Mouse (Mus musculus) adrenal gland, adult 2 months (tissue): ENCODE measurements at regions not wholly inside any gene's neighbourhood (a gene's known extent, or its start where the extent isn't known, plus 50 kb on each side); places are given as distances from the start of the nearest gene placed in this dataset.
"Not testable (repeated sequence)": the region's sequence is repeated elsewhere in the genome, so short reads cannot be mapped to it uniquely, and the experiment has no call there.

Experiments used
- DNase-seq: peaks from one replicate; pipeline ENCODE4 v3.0.0; 2021

- DNase-seq, result not testable (repeated sequence)
Observed at GRCm38 (mm10) chr14:53709627-53710026, 544.3 kb downstream of the Dad1 start.

GRCm38 (mm10) chr14:53704351-53704750 is 549.6 kb downstream of the Dad1 start:
- DNase-seq, result not testable (repeated sequence)

DNA sequence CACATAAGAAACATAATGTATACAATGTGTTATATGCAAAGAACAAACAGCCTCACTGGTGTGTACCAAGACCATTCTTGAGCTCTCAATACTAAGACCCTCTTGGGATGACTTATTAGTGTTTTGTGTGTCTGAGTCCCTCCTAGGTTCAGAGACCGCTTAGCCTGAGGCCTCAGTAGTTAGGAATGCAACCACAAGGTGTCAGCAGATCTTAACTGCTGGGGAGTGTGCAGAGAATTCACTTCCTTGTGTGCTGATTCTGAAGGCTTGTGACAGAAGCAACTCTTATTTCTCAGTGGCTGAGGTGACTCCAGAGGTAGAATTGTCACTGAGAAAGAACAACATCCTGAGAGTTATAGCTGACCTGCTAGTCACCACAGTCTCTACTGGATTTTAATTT is 550.3 kb downstream of the Dad1 start:
- DNase-seq, result not testable (repeated sequence)

GRCm38 (mm10) chr14:53684100-53684499 is 569.8 kb downstream of the Dad1 start:
- DNase-seq, result not testable (repeated sequence)

- DNase-seq, result not testable (repeated sequence)
Observed at GRCm38 (mm10) chr14:53683361-53684015, 570.4 kb downstream of the Dad1 start.

DNA sequence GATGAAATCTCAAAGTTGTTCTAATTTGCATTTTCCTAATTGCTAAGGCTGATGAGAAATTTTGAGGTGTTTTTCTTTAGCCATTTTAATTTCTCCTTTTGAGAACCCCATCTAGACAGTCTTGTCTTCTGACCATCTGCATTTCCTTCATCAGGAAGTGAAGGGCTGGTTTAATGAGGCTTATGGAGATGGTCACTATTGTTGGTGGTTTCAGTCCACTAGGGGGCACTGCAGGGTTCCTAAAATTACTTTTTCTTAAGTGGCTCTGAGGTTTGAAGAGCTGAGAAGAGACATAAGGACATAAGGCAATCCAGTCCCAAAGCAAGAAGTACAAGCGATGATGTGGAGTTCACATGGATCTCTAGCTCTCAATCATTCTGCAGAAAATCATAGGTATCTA is 571.2 kb downstream of the Dad1 start:
- not testable (repeated sequence) for DNase-seq

- DNase-seq, result not testable (repeated sequence)
Observed at GRCm38 (mm10) chr14:53681320-53681719, 572.6 kb downstream of the Dad1 start.

- DNase-seq, result not testable (repeated sequence)
Observed at GRCm38 (mm10) chr14:53665681-53666080, 588.2 kb downstream of the Dad1 start.

- DNase-seq, result not testable (repeated sequence)
Observed at GRCm38 (mm10) chr14:53662700-53663355, 591.1 kb downstream of the Dad1 start.

- DNase-seq, result not testable (repeated sequence)
Observed at GRCm38 (mm10) chr14:53654669-53655068, 599.2 kb downstream of the Dad1 start.

DNA sequence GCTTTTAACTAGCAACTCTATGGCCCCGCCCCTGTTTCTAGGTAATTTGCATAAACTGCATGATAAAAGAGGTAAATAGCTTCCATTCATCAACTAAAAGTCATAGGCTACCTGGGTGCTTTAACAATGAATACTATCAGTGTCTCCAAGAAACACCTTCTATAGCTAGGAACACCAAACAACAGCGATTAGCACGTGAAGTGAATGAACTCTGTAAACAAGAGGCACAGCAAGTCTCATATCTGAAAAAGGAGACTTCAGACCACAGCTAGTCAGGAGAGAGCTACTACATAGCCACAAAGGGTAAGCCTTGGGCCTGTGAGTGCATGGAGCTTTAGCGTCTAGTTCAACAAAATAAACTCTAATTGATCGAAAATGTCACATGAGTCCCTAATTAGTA is 602.8 kb downstream of the Dad1 start:
- DNase-seq, result not testable (repeated sequence)

DNA sequence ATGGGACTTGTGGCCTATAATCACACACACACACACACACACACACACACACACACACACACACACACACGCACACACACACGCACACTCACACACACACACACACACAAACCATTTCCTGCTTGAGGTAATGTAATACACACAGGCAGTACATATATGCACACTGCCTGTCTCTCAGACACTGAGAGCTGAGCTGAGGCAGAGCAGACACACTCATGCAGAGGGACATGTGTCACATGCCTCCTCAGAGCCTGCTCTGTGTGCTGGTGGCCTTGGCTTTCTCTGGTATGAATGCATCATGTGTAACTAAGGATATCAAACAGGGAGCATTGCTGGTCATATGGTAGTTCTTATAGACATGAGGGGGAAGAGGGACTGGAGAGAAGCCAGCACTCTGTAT is 604.7 kb downstream of the Dad1 start:
- DNase-seq, result not testable (repeated sequence)

DNA sequence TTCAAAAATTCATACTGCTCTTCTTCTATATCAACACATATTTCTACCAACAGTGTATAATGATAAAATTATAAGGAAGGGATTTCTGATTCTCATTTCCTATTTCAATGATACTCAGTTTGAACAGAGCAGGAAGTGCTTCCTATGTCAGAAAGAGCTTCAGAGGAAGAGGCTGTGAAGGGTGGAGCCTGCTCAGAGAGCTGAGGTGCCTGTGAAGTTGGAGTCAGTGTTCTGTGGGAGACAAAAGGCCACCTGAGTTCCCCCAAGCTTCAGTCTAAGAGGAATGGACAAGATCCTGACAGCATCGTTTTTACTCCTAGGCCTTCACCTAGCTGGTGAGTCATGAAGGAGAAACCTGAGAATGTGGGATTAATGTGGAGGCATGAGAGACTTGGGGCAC is 613.5 kb downstream of the Dad1 start:
- DNase-seq, result not testable (repeated sequence)

- peak; percentile 6 for DNase-seq
Observed at GRCm38 (mm10) chr14:53637664-53638063, 616.2 kb downstream of the Dad1 start.

DNA sequence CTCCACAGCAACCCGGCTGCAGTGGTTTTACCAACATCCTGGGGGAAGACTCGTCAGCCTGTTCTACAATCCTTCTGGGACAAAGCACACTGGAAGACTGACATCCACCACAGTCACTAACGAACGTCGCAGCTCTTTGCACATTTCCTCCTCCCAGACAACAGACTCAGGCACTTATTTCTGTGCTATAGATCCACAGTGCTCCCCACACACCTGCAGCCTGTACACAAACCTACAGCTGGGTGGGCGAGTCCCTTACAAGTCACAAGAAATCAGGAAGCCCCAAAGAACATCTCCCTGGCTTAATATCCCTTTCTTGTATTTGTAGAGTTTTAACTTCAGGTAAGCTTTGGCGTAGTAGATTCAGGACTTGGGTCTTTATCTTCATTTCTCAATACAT is 618.7 kb downstream of the Dad1 start:
- DNase-seq, result not testable (repeated sequence)

- DNase-seq, result not testable (repeated sequence)
Observed at GRCm38 (mm10) chr14:53634320-53634979, 619.5 kb downstream of the Dad1 start.

GRCm38 (mm10) chr14:53633743-53634142 is 620.2 kb downstream of the Dad1 start:
- DNase-seq, result not testable (repeated sequence)

DNA sequence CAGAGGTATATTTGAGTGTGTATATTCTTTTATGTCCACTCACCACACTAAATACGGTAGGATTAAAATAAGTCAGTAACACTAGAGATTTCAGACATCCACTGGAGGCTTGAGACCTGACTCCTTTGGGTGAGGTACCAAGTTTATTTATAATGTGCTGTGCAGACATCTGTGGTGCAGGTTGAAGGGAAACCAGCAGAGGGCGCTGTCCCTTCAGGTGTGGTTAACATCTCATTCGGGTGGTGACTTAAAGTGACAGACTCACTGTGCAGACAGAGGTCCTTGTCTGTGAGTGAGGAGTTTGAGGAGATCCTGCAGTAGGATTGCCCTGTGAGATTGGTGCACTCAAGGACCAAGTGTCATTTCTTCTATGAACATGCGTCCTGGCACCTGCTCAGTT is 632.5 kb downstream of the Dad1 start:
- not testable (repeated sequence) for DNase-seq

GRCm38 (mm10) chr14:53616061-53616460 is 637.8 kb downstream of the Dad1 start:
- not testable (repeated sequence) for DNase-seq

GRCm38 (mm10) chr14:53614341-53614740 is 639.6 kb downstream of the Dad1 start:
- DNase-seq, result no peak

GRCm38 (mm10) chr14:53599299-53599698 is 654.6 kb downstream of the Dad1 start:
- not testable (repeated sequence) for DNase-seq

GRCm38 (mm10) chr14:53597287-53597686 is 656.6 kb downstream of the Dad1 start:
- not testable (repeated sequence) for DNase-seq

GRCm38 (mm10) chr14:53590601-53591000 is 663.3 kb downstream of the Dad1 start:
- not testable (repeated sequence) for DNase-seq
